Mouse (Mus musculus) lung, embryonic 14.5 days (tissue): Measurements from ENCODE around the gene Gm29564. TPM values are rescaled to one million over a fixed set of nuclear protein-coding genes. Genes with fewer than 3 reads are reported as not detected.
"Not testable (repeated sequence)": the region's sequence is repeated elsewhere in the genome, so short reads cannot be mapped to it uniquely, and the experiment has no call there.

Source experiments
- ATAC-seq: fragments of 200-750 bp; cut with Nextera tagmentation; 2 replicates; pipeline ENCODE4 v1.8.0; 2017; ENCODE audit warnings: mild to moderate bottlenecking, moderate TSS enrichment, moderate library complexity; ENCODE audit not compliant: insufficient read depth
- DNase-seq: peaks from one replicate; pipeline ENCODE4 v3.0.0-alpha.2; 2015
- H3K27ac ChIP-seq: fragments of 300-500 bp; sonication (generic); 2 replicates; pipeline ENCODE4 v1.5.1; 2014; ENCODE audit warnings: low read depth, mild to moderate bottlenecking, moderate library complexity
- H3K27me3 ChIP-seq: fragments of 300-500 bp; sonication (generic); 2 replicates; pipeline ENCODE4 v1.6.1; 2014; ENCODE audit warnings: low read length, control low read depth; ENCODE audit not compliant: insufficient read depth
- H3K36me3 ChIP-seq: fragments of 300-500 bp; sonication (generic); 2 replicates; pipeline ENCODE4 v1.6.1; 2014; ENCODE audit warnings: control low read depth; ENCODE audit not compliant: insufficient read depth
- H3K4me1 ChIP-seq: fragments of 300-500 bp; sonication (generic); 2 replicates; pipeline ENCODE4 v1.6.1; 2014; ENCODE audit warnings: antibody characterized with exemption, control low read depth; ENCODE audit not compliant: insufficient read depth
- H3K4me2 ChIP-seq: fragments of 300-500 bp; sonication (generic); 2 replicates; pipeline ENCODE4 v1.6.1; 2014; ENCODE audit warnings: mild to moderate bottlenecking
- H3K4me3 ChIP-seq: fragments of 300-500 bp; sonication (generic); 2 replicates; pipeline ENCODE4 v1.5.1; 2014; ENCODE audit warnings: low read depth, low read length
- H3K9ac ChIP-seq: fragments of 300-500 bp; sonication (generic); 2 replicates; pipeline ENCODE4 v1.6.1; 2014
- H3K9me3 ChIP-seq: fragments of 300-500 bp; sonication (generic); 2 replicates; pipeline ENCODE4 v1.6.1; 2016; ENCODE audit warnings: low read depth, low read length, control low read depth
- WGBS: fragments of 180-500 bp; shearing (Covaris S2); extraction: QIAGEN DNeasy Blood & Tissue Kit; methylation state at CpG from one replicate; pipeline ENCODE4 v1.1.7; 2014; 5-methylcytosine and 5-hydroxymethylcytosine counted together
- polyA plus RNA-seq: library from polyadenylated mRNA; unstranded; fragments of >200 nt; fragmentation: Nextera tagmentation; extraction: Ambion mirVana; gene quantifications from 2 replicates; pipeline ENCODE4 v1.2.1, GENCODE M21; 2014

The Gm29564 gene
- not detected in 2 replicates for polyA plus RNA-seq

GRCm38 (mm10) chrY:78212693-78213092 is at the start of gene Gm29564:
TSS of gene Gm29564 (plus strand) at chrY:78212993.
- not testable (repeated sequence) for H3K4me1 ChIP-seq, DNase-seq, H3K9ac ChIP-seq, H3K27ac ChIP-seq, H3K9me3 ChIP-seq, H3K4me3 ChIP-seq, H3K4me2 ChIP-seq, H3K27me3 ChIP-seq, ATAC-seq, H3K36me3 ChIP-seq
- WGBS: no CpG with 5 or more reads among the region's 6 CpGs

Other genes starting within 250 kb of the Gm29564 start
- gene Gm20867, start 249.8 kb upstream of the Gm29564 start, polyA plus RNA-seq: not detected in 2 replicates